Mouse (Mus musculus): ENCODE data around the gene P3h2.
A peak's percentile ranks its signal among the peaks of the same experiment; 100 is the strongest.

P3h2 gene

GRCm38 (mm10) chr16:26105115-26105974, at the start of gene P3h2:
P3h2 (minus strand) TSS chr16:26105784.
- DNase-seq (ENCODE audit: inconsistent ontology term) = peak; percentile 80

- no peak for DNase-seq (ENCODE audit: inconsistent ontology term)
Observed at GRCm38 (mm10) chr16:26152258-26152657, 46.7 kb upstream of the P3h2 start.

- DNase-seq (ENCODE audit: inconsistent ontology term) = no peak
Observed at GRCm38 (mm10) chr16:26150943-26151342, 45.4 kb upstream of the P3h2 start.

GRCm38 (mm10) chr16:26146853-26147252, 41.3 kb upstream of the P3h2 start:
- DNase-seq (ENCODE audit: inconsistent ontology term) = no peak

GRCm38 (mm10) chr16:26131126-26131525, 25.5 kb upstream of the P3h2 start:
- no peak for DNase-seq (ENCODE audit: inconsistent ontology term)

- no peak for DNase-seq (ENCODE audit: inconsistent ontology term)
Observed at GRCm38 (mm10) chr16:26106618-26107017, 1.0 kb upstream of the P3h2 start.

- DNase-seq (ENCODE audit: inconsistent ontology term) = no peak
Observed at GRCm38 (mm10) chr16:26106041-26106617, 545 bp upstream of the P3h2 start.

- no peak for DNase-seq (ENCODE audit: inconsistent ontology term)
Observed at GRCm38 (mm10) chr16:26104274-26104673, 1.3 kb downstream of the P3h2 start.

GRCm38 (mm10) chr16:26102856-26103255, 2.7 kb downstream of the P3h2 start:
- no peak for DNase-seq (ENCODE audit: inconsistent ontology term)

- DNase-seq (ENCODE audit: inconsistent ontology term) = no peak
Observed at GRCm38 (mm10) chr16:26100167-26100566, 5.4 kb downstream of the P3h2 start.

GRCm38 (mm10) chr16:26095696-26096284, 9.8 kb downstream of the P3h2 start:
- no peak for DNase-seq (ENCODE audit: inconsistent ontology term)

GRCm38 (mm10) chr16:26093888-26094287, 11.7 kb downstream of the P3h2 start:
- DNase-seq (ENCODE audit: inconsistent ontology term) = no peak

GRCm38 (mm10) chr16:26088976-26089375, 16.6 kb downstream of the P3h2 start:
- DNase-seq (ENCODE audit: inconsistent ontology term) = no peak

GRCm38 (mm10) chr16:26088240-26088639, 17.3 kb downstream of the P3h2 start:
- no peak for DNase-seq (ENCODE audit: inconsistent ontology term)

GRCm38 (mm10) chr16:26086955-26087354, 18.6 kb downstream of the P3h2 start:
- no peak for DNase-seq (ENCODE audit: inconsistent ontology term)

- DNase-seq (ENCODE audit: inconsistent ontology term) = no peak
Observed at GRCm38 (mm10) chr16:26085160-26085559, 20.4 kb downstream of the P3h2 start.

GRCm38 (mm10) chr16:26082831-26083230, 22.8 kb downstream of the P3h2 start:
- DNase-seq (ENCODE audit: inconsistent ontology term) = peak; percentile 96

GRCm38 (mm10) chr16:26082391-26082790, 23.2 kb downstream of the P3h2 start:
- no peak for DNase-seq (ENCODE audit: inconsistent ontology term)

GRCm38 (mm10) chr16:26078923-26079351, 26.6 kb downstream of the P3h2 start:
- DNase-seq (ENCODE audit: inconsistent ontology term) = peak; percentile 87

GRCm38 (mm10) chr16:26078100-26078422, 27.5 kb downstream of the P3h2 start:
- no peak for DNase-seq (ENCODE audit: inconsistent ontology term)

- no peak for DNase-seq (ENCODE audit: inconsistent ontology term)
Observed at GRCm38 (mm10) chr16:26077246-26078099, 28.1 kb downstream of the P3h2 start.

GRCm38 (mm10) chr16:26075063-26075462, 30.5 kb downstream of the P3h2 start:
- no peak for DNase-seq (ENCODE audit: inconsistent ontology term)

Measured in Muller cell, postnatal 12 days (primary cell).